ENCODE assay signal across 14 mouse cellular contexts in the genomic region with DNA sequence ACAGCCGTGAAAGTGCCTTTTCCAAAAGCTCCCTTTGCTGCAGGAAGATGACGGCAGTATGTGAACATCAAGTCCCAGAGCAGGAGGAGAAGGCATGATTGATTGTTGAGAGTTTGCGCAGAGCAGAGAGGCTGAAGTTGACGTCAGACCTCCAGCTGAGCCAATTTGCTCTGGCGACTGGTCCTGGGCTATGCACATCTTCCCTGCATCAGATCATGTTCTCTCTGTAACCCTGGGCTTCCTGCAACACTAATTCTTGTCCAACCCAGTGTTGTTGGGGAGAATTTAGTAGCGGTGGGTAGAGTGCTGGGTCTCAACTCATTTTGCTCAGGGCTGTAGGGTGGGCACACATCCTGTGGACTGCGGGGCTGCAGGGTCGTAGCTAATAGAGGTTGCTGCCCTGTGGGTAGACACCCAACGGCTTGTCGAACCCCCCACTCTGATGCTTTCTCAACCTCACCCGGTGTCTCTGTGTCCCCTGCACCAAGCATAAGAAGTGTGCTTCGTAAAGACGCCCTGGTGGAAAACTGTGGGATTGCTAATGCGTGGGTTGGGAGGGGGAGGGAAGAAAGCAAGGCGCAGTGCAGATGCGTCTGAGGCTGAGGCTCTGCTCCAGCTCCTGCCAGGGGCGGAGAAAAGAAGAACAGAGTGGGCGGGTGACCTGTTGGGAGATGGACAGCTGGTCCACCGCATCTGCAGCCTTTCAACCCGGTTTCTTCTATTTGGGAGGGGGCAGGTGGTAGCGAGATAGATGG.
DNase-seq lines count a peak whose midpoint lies in the region; ATAC-seq and TF ChIP-seq lines count a peak whose summit lies in the region.
"Had no signal": no experiment of that assay in that cellular context is flagged by ENCODE, and none has a peak within 500 bp of the region (broad histone marks: within the 10 kb centered on the region; RNA-seq: fewer than 3 reads in every experiment).

No protein-coding gene starts in this region.

- no peak for TF ChIP-seq CTCF in layer of hippocampus, adult 2 months (conservative IDR thresholded peaks at IDR 0.05)

- no peaks in the 10 kb centered on the region for H3K9me3 ChIP-seq in hindbrain, embryonic 11.5 days (ENCODE audit: control insufficient read depth, low read length)
- no peaks in the 10 kb centered on the region for H3K9me3 ChIP-seq in forebrain, embryonic 11.5 days (ENCODE audit: control insufficient read depth, low read length)
- H3K9me3 ChIP-seq: forebrain, embryonic 15.5 days; kidney, embryonic 15.5 days; limb, embryonic 15.5 days had no signal

- peak; percentile 36 for ATAC-seq in hindbrain, embryonic 11.5 days (ENCODE audit: low FRiP score)
- no peak for ATAC-seq in forebrain, embryonic 11.5 days (replicated peaks; ENCODE audit: low FRiP score)
- ATAC-seq: forebrain, embryonic 15.5 days; liver, postnatal 0 days; Patski had no signal

- H3K4me1 ChIP-seq in hindbrain, embryonic 11.5 days (replicated peaks; ENCODE audit: control insufficient read depth, insufficient read depth, low read length): peaks cover 6% of the 10 kb centered on the region
- H3K4me1 ChIP-seq in forebrain, embryonic 11.5 days (replicated peaks; ENCODE audit: control insufficient read depth, insufficient read depth, low read length): no peaks in the 10 kb centered on the region
- H3K4me1 ChIP-seq: forebrain, embryonic 15.5 days; kidney, embryonic 15.5 days; limb, embryonic 15.5 days had no signal

- no peaks in the 10 kb centered on the region for H3K36me3 ChIP-seq in hindbrain, embryonic 11.5 days (ENCODE audit: control insufficient read depth, insufficient read depth, low read length)
- no peaks in the 10 kb centered on the region for H3K36me3 ChIP-seq in forebrain, embryonic 11.5 days (ENCODE audit: control insufficient read depth, insufficient read depth, low read length)
- H3K36me3 ChIP-seq: forebrain, embryonic 15.5 days; kidney, embryonic 15.5 days; limb, embryonic 15.5 days had no signal

- peak; percentile 2 for DNase-seq in retina, postnatal 1 day
- DNase-seq in retina, embryonic 14.5 days (ENCODE audit: low spot score): no peak
- peak; percentile 75 for DNase-seq in hindbrain, embryonic 11.5 days (ENCODE audit: low spot score)
- DNase-seq in neural tube, embryonic 10.5 days (ENCODE audit: extremely low spot score, low spot score): peak; percentile 42
- DNase-seq in forebrain, embryonic 11.5 days (ENCODE audit: low spot score): no peak
- no peak for DNase-seq in layer of hippocampus, adult 2 months (ENCODE audit: low spot score in 2 of 2)
- no peak for DNase-seq in B cell, adult 2 months
- DNase-seq: layer of hippocampus, postnatal 36 days; liver, postnatal 0 days had no signal

- peak overlapping the region; percentile 83 for H3K27ac ChIP-seq in hindbrain, embryonic 11.5 days (ENCODE audit: low read depth, low read length)
- no peak overlapping the region for H3K27ac ChIP-seq in forebrain, embryonic 11.5 days (ENCODE audit: low read depth, low read length)
- H3K27ac ChIP-seq in layer of hippocampus, adult 2 months: no peak overlapping the region
- H3K27ac ChIP-seq: forebrain, embryonic 15.5 days; kidney, embryonic 15.5 days; limb, embryonic 15.5 days had no signal

- peak overlapping the region; percentile 15 for H3K4me2 ChIP-seq in hindbrain, embryonic 11.5 days (replicated peaks; ENCODE audit: low read depth, low read length)
- H3K4me2 ChIP-seq in forebrain, embryonic 11.5 days (ENCODE audit: low read depth, low read length, severe bottlenecking): no peak overlapping the region
- H3K4me2 ChIP-seq: forebrain, embryonic 15.5 days; kidney, embryonic 15.5 days; limb, embryonic 15.5 days had no signal

- no peak overlapping the region for H3K9ac ChIP-seq in hindbrain, embryonic 11.5 days (ENCODE audit: low read depth, low read length)
- H3K9ac ChIP-seq in forebrain, embryonic 11.5 days (ENCODE audit: low read length): no peak overlapping the region
- H3K9ac ChIP-seq: forebrain, embryonic 15.5 days; kidney, embryonic 15.5 days; limb, embryonic 15.5 days; liver, postnatal 0 days had no signal

- 36% methylated on average over 21 of the region's 21 CpGs for WGBS in hindbrain, embryonic 11.5 days
- 83% methylated on average over 21 of the region's 21 CpGs for WGBS in forebrain, embryonic 11.5 days

- no peaks in the 10 kb centered on the region for H3K27me3 ChIP-seq in hindbrain, embryonic 11.5 days (ENCODE audit: control insufficient read depth, insufficient read depth, low read length)
- no peaks in the 10 kb centered on the region for H3K27me3 ChIP-seq in forebrain, embryonic 11.5 days (ENCODE audit: control insufficient read depth, insufficient read depth, low read length)
- H3K27me3 ChIP-seq: forebrain, embryonic 15.5 days; kidney, embryonic 15.5 days; limb, embryonic 15.5 days; Patski had no signal

- no peak overlapping the region for H3K4me3 ChIP-seq in hindbrain, embryonic 11.5 days (ENCODE audit: low read depth, low read length)
- no peak overlapping the region for H3K4me3 ChIP-seq in forebrain, embryonic 11.5 days (ENCODE audit: low read depth, low read length)
- no peak overlapping the region for H3K4me3 ChIP-seq in layer of hippocampus, adult 2 months
- H3K4me3 ChIP-seq: erythroblast, embryonic 14.5 days; forebrain, embryonic 15.5 days; kidney, embryonic 15.5 days; limb, embryonic 15.5 days had no signal

Comparison
In these comparisons a context has a peak if more than half of its experiments do, and no peak if none do; other contexts are left out.
1. DNase-seq: peak in retina, postnatal 1 day (single experiment), hindbrain, embryonic 11.5 days (single experiment) and neural tube, embryonic 10.5 days (single experiment); none in retina, embryonic 14.5 days (single experiment), forebrain, embryonic 11.5 days (single experiment), layer of hippocampus, adult 2 months (0 of 2) and B cell, adult 2 months (0 of 2).